Mouse (Mus musculus) cerebellum, adult 11-12 months (tissue): ENCODE results near the gene Atp8a2.
"Not testable (repeated sequence)": the region's sequence is repeated elsewhere in the genome, so short reads cannot be mapped to it uniquely, and the experiment has no call there.

Source experiments
- DNase-seq: peaks from one replicate; pipeline ENCODE4 v3.0.0; 2022

Gene Atp8a2

DNA sequence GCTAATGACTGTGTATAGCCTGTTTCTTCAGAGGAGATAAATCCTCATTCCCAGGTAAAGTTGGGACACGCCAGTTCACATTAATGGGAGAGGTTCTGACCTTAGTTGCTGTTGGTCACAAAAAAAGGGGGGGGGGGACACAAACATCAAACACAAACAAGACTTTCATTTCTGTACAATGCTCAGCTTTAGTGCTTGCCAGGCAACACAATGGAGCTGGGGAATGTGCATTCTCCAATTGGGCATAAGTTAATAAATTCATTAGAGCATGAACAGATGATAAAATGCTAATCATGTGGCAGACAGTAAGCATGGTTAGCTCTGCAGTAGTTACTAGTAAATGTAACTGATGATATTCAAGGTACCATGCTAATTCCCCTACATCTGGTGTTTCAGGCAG, 195.2 kb downstream of the Atp8a2 start:
- no peak for DNase-seq

- no peak for DNase-seq
These were observed 208.1 kb downstream of the Atp8a2 start for GRCm38 (mm10) chr14:59988860-59989259.

DNA sequence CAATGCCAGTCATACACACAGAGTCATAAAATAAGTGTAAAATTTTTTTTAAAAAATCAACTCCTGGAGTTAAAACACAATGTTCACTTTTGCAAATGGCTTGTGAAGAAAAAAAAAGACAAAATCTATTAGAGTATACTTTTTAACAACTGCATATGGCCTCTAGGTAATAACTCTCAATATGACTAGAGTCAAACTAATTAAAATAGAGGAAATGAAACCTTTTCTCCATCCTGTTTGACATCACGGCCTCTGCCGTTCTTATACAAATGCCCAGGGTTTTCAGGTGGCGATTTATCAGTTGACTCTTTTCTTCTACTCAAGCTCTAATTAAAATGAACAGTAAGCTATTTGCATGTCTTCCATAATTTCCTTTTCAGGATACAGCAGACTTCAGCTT, 209.0 kb downstream of the Atp8a2 start:
- DNase-seq = no peak

- DNase-seq = no peak
These were observed 219.0 kb downstream of the Atp8a2 start for GRCm38 (mm10) chr14:59978007-59978406.

DNA sequence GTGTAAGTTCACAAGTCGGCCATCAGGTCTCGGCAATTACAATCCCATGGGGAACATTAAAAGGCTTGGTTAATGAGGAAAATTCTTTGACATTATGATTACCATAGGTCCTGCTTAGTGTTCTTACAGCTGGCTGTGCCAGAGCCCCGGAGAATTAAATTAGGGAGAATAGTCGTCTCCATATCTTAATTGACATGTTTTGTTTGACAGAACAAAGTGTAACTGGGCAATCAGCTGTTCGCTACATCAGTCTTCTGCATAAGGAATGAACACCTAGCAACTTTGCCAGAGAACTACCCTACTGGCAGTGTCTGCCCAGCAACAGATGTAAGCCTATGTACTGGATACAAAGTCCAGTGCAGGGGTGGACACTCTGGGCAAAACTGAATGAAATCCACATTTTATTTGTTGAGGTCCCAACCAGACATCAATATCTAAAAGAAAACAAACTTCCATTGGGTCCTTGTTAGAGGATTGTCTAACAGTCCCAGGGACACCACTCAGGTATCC, 225.7 kb downstream of the Atp8a2 start:
- DNase-seq = no peak

DNA sequence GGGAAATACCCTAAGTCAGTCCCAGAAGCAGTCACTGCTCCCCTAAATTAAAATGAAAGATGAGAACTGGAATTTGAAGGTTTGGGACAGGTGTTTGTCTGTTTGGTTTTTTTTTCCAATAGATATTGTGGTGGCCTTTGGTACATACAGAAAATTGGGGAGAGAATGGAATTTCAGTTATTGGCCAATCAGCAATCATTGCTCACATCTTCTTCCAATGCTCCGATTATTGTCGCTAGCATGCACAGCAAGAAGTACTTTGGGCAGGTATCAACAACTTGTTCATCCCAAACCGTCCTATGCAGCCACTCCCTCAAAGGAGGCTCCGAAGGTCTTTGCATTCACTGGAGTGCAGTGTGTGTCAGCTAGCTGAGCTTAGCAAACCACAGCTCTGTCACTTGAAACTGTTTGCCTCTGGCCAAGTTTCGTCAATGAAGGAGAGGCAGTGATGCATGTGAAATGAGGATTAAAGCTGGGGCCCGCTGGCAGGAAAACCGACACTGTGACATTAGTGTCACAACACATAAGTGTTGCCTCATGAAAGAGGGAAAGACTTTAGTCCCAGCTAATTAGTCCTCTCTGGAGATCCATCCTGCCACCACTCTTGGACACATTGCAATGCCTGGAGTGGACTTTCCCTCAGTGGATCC, 227.4 kb downstream of the Atp8a2 start:
- DNase-seq = no peak

DNA sequence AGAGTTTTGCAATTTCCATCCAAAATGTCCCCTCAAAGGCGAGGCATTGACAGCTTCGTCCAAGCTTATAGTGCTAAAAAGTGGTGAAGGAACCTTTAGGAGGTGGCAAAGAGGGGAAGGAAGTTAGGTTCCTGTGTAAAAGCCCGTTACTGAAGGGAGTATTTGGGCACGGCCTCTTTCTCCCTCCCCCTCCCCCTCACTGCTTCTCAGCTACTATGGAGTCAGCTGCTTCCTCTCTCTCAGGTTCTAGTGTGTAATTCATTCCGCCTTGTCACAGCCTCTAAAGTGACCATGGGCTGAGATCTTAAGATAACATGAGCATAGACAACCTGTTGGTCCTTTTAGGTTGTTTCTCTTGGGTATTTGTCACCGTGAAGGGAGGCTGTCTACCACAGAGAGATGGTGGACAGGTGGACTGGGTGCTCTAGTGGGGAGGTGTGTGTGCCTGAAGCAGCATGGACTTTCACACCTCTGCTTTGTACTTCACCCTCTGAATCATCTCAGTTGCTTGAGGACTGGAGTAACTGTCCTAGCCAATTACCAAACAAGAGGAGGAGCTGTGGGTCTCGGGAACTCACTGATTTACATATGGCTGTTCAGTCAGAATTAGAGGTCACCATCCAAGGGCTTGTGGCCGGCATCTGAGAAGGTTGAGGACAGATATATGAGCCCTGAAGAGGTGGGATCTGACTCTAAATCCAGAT, 229.0 kb downstream of the Atp8a2 start:
- DNase-seq = no peak

DNA sequence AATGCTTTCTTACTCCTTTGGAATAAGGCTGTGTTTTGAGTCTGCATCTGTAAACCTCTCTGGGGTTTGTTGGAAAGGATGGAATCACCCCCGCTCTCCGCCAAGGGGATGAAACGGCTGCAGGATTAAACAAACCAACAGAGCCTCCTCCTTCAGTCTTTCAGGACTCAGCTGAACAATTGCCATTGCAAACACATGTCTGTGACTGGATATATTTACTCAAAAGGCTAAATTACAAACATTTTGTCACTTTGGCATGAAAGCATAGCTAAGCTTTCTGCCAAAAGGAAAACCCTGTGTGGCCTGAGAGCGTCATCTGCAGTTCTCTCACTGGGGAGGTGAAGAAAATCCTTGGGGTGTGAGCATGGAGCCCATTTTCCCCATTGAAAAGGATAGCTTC, 230.0 kb downstream of the Atp8a2 start:
- DNase-seq = no peak

- no peak for DNase-seq
These were observed 232.4 kb downstream of the Atp8a2 start for GRCm38 (mm10) chr14:59964569-59964968.

DNA sequence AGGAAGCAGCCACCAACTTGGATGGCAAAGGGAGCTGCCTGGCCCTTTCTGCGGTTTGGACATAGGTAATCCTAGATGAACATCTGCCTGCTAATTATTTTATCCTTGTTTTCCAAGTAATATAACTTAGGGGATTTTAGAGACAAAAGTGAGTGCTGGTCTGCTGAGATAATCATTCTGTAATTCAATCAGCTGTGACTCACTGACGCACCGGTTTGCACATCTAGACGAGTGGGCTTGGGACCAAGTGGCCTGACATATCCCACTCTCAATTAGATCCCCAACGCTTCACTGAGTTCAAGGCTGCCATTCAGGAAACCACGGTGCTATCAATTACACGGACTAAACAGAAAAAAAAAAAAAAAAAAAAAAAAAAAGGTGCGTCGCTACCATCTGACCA, 236.0 kb downstream of the Atp8a2 start:
- DNase-seq = no peak

GRCm38 (mm10) chr14:59960214-59960890, 236.6 kb downstream of the Atp8a2 start:
- DNase-seq = no peak

- no peak for DNase-seq
These were observed 237.3 kb downstream of the Atp8a2 start for GRCm38 (mm10) chr14:59959723-59960122.

GRCm38 (mm10) chr14:59949983-59950382, 247.0 kb downstream of the Atp8a2 start:
- no peak for DNase-seq

GRCm38 (mm10) chr14:59942864-59943611, 253.9 kb downstream of the Atp8a2 start:
- DNase-seq = peak; percentile 72

- DNase-seq = no peak
These were observed 254.8 kb downstream of the Atp8a2 start for GRCm38 (mm10) chr14:59942199-59942598.

- DNase-seq = no peak
These were observed 264.6 kb downstream of the Atp8a2 start for GRCm38 (mm10) chr14:59932355-59932754.

DNA sequence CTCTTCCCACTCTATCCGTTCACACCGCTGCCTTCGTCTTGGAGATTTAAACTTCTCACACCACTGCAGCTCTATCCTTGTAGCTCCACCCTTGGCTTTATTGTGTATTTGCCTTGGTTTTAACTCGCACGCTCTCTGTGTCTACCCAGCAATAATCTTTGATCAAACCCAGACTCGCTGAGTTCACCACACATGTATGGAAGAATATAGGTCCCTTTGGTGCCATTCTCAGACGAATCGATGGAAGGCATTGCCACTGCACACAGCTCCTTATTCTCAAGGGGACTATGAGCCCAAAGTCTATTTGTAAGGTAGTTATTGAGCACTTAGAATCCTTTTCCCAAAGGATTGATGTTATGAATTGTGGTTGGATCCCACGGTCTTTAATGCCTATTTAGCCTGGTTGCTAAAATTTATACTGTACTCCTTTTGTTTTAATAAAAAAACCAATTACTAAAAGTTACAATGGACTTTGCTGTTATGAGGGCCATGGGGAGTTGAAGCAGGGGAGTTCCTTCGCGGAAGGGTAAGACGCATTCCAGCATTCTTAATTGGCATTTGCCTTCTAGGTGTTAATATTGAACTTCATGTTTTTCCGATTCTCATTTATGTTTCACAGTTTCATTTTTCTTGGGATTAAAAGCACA, 265.4 kb downstream of the Atp8a2 start:
- DNase-seq = no peak

DNA sequence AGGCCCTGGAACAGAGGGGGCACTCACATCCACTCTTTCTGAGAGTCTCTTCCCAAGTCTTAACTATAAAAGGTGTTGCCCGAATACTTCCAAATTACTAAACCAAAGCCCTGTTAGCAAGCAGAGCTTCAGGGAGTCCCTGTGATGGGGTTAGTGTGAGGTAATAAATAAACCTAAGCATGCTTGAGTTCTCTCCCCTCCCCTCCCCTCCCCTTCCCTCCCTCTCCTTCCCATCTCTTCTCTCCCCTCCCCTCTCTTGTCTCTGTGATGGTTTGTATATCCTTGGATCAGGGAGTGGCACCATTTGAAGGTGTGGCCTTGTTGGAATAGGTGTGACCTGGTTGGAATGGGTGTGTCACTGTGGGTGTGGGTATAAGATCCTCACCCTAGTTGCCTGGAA, 267.8 kb downstream of the Atp8a2 start:
- not testable (repeated sequence) for DNase-seq

DNA sequence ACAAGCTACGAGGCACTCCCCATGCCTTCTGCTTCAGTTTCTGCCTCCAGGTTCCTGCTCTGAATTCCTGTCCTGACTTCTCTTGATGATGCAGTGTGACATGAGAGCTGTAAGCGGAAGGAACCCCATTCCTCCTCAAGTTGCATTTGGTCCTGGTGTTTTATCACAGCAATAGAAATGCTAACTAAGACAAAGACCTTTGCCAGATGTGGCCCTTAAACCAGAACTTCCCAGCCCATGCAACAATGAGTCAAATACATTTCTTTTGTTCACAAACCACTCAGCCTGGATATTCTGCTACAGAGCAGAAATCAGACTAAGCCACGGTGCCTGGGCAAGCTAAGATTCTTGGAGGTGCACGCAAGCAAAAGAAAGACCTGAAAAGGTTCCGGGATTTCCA, 268.2 kb downstream of the Atp8a2 start:
- no peak for DNase-seq

- DNase-seq = no peak
These were observed 269.2 kb downstream of the Atp8a2 start for GRCm38 (mm10) chr14:59927804-59928203.

- no peak for DNase-seq
These were observed 277.1 kb downstream of the Atp8a2 start for GRCm38 (mm10) chr14:59919865-59920264.

- peak; percentile 76 for DNase-seq
These were observed 293.4 kb downstream of the Atp8a2 start for GRCm38 (mm10) chr14:59903484-59904130.
